Mouse (Mus musculus) embryonic facial prominence, embryonic 10.5 days (tissue): ENCODE measurements around the gene Siah3. TPM values are rescaled to one million over a fixed set of nuclear protein-coding genes. Genes with fewer than 3 reads are reported as not detected.
A peak's percentile ranks its signal among the peaks of the same experiment; 100 is the strongest.

ENCODE experiments used
- DNase-seq: peaks from one replicate; pipeline ENCODE4 v3.0.0-alpha.2; 2017; ENCODE audit warnings: low spot score
- H3K27ac ChIP-seq: fragments of 300-500 bp; sonication (generic); replicated peaks from 2 replicates; pipeline ENCODE4 v1.5.1; 2016; ENCODE audit warnings: mild to moderate bottlenecking
- H3K27me3 ChIP-seq: fragments of 300-500 bp; sonication (generic); replicated peaks from 2 replicates; pipeline ENCODE4 v1.6.1; 2016; ENCODE audit warnings: low read depth, mild to moderate bottlenecking; ENCODE audit not compliant: poor library complexity, severe bottlenecking
- H3K36me3 ChIP-seq: fragments of 300-500 bp; sonication (generic); replicated peaks from 2 replicates; pipeline ENCODE4 v1.6.1; 2016; ENCODE audit warnings: mild to moderate bottlenecking, moderate library complexity
- H3K4me1 ChIP-seq: fragments of 300-500 bp; sonication (generic); 2 replicates; pipeline ENCODE4 v1.6.1; 2016
- H3K4me3 ChIP-seq: fragments of 300-500 bp; sonication (generic); 2 replicates; pipeline ENCODE4 v1.5.1; 2016; ENCODE audit warnings: mild to moderate bottlenecking, moderate library complexity
- H3K9me3 ChIP-seq: fragments of 300-500 bp; sonication (generic); 2 replicates; pipeline ENCODE4 v1.6.1; 2016; ENCODE audit warnings: mild to moderate bottlenecking
- WGBS: fragments of 180-500 bp; shearing (Covaris S2); methylation state at CpG from one replicate; pipeline ENCODE4 v1.1.7; 2016; 5-methylcytosine and 5-hydroxymethylcytosine counted together
- polyA plus RNA-seq: library from polyadenylated mRNA; unstranded; fragments of >200 nt; fragmentation: Nextera tagmentation; extraction: Ambion mirVana; gene quantifications from 2 replicates; pipeline ENCODE4 v1.2.1, GENCODE M21; 2016

The Siah3 gene
- polyA plus RNA-seq, 1 experiment from 2014 or later = 0.06 TPM

GRCm38 (mm10) chr14:75540996-75541350 lies 85.2 kb downstream of the Siah3 start:
- H3K27ac ChIP-seq = no peak overlapping the region
- H3K9me3 ChIP-seq = no peaks in the 10 kb centered on the region
- H3K4me1 ChIP-seq = peaks cover 49% of the 10 kb centered on the region
- H3K4me3 ChIP-seq = no peak overlapping the region
- H3K27me3 ChIP-seq = 0 out of 2 replicates have a peak, but pooled peaks cover 4% of the 10 kb centered on the region
- H3K36me3 ChIP-seq = no peaks in the 10 kb centered on the region
- peak; percentile 55 for DNase-seq
- WGBS = 17% methylated on average over 5 of the region's 5 CpGs

GRCm38 (mm10) chr14:75541731-75542130 lies 85.9 kb downstream of the Siah3 start:
- Histone ChIP-seq H3K27ac (peak overlapping the region; percentile 44; the same call in 1 of the 2 replicates), H3K4me3 (no peak overlapping the region), H3K36me3 (no peaks in the 10 kb centered on the region), H3K4me1 (peaks cover 42% of the 10 kb centered on the region), H3K27me3 (0 out of 2 replicates have a peak, but pooled peaks cover 4% of the 10 kb centered on the region), H3K9me3 (no peaks in the 10 kb centered on the region)
- peak; percentile 90 for DNase-seq
- WGBS = 8% methylated on average over 8 of the region's 8 CpGs

GRCm38 (mm10) chr14:75561577-75562331 lies 106.0 kb downstream of the Siah3 start:
- 43% methylated on average over 9 of the region's 9 CpGs for WGBS
- Histone ChIP-seq H3K4me3 (no peak overlapping the region), H3K27ac (no peak overlapping the region), H3K27me3 (no peaks in the 10 kb centered on the region; the same call in 1 of the 2 replicates), H3K36me3 (no peaks in the 10 kb centered on the region), H3K9me3 (no peaks in the 10 kb centered on the region), H3K4me1 (peaks cover 7% of the 10 kb centered on the region)
- DNase-seq = no peak

GRCm38 (mm10) chr14:75565534-75566140 lies 109.9 kb downstream of the Siah3 start:
- DNase-seq = no peak
- no peaks in the 10 kb centered on the region for H3K36me3 ChIP-seq
- H3K4me1 ChIP-seq = peaks cover 7% of the 10 kb centered on the region
- 68% methylated on average over 14 of the region's 14 CpGs for WGBS
- H3K9me3 ChIP-seq = no peaks in the 10 kb centered on the region
- H3K27me3 ChIP-seq = no peaks in the 10 kb centered on the region; the same call in 1 of the 2 replicates
- H3K27ac ChIP-seq = no peak overlapping the region
- no peak overlapping the region for H3K4me3 ChIP-seq

- Histone ChIP-seq H3K4me1 (peaks cover 7% of the 10 kb centered on the region), H3K4me3 (no peak overlapping the region), H3K27me3 (no peaks in the 10 kb centered on the region), H3K27ac (no peak overlapping the region), H3K36me3 (no peaks in the 10 kb centered on the region), H3K9me3 (no peaks in the 10 kb centered on the region)
- 85% methylated on average over 3 of the region's 3 CpGs for WGBS
- no peak for DNase-seq
Measured at GRCm38 (mm10) chr14:75566303-75566702, 110.5 kb downstream of the Siah3 start.

GRCm38 (mm10) chr14:75579010-75579409 lies 123.2 kb downstream of the Siah3 start:
- Histone ChIP-seq H3K4me1 (no peaks in the 10 kb centered on the region), H3K27ac (no peak overlapping the region), H3K4me3 (no peak overlapping the region), H3K36me3 (no peaks in the 10 kb centered on the region), H3K27me3 (no peaks in the 10 kb centered on the region), H3K9me3 (no peaks in the 10 kb centered on the region)
- DNase-seq = no peak
- 93% methylated on average over 6 of the region's 6 CpGs for WGBS

Other genes with a start within 250 kb of the Siah3 start
- not detected in 2 replicates for gene Cpb2, start 213.7 kb upstream of the Siah3 start, polyA plus RNA-seq
- 37.1 and 40.9 TPM in 2 replicates for gene Zc3h13, start 171.6 kb upstream of the Siah3 start, polyA plus RNA-seq
- gene Spert, start 137.1 kb downstream of the Siah3 start, polyA plus RNA-seq = not detected in 2 replicates
- not detected in 2 replicates for gene Erich6b, start 186.3 kb downstream of the Siah3 start, polyA plus RNA-seq